ENCODE assay signal across 13 mouse cellular contexts in genomic region chr7:101481872-101482498, GRCm38 (mm10).
DNase-seq lines count a peak whose midpoint lies in the region; ATAC-seq and TF ChIP-seq lines count a peak whose summit lies in the region.
"Had no signal": no experiment of that assay in that cellular context is flagged by ENCODE, and none has a peak within 500 bp of the region (broad histone marks: within the 10 kb centered on the region; RNA-seq: fewer than 3 reads in every experiment).

No protein-coding gene starts in this region.

- H3K4me3 ChIP-seq in lung, embryonic 15.5 days: no peak overlapping the region
- no peak overlapping the region for H3K4me3 ChIP-seq in kidney, adult 2 months (ENCODE audit: insufficient read depth, low read depth, low read length)
- no peak overlapping the region for H3K4me3 ChIP-seq in neural tube, embryonic 15.5 days (replicated peaks)
- H3K4me3 ChIP-seq: heart, embryonic 10.5 days; liver, embryonic 13.5 days had no signal

- no peak overlapping the region for H3K27ac ChIP-seq in lung, embryonic 15.5 days
- 0 out of 2 replicates have a peak overlapping the region, but pooled peaks have one; percentile 30 for H3K27ac ChIP-seq in kidney, adult 2 months (ENCODE audit: insufficient read depth, low read depth, low read length)
- H3K27ac ChIP-seq in neural tube, embryonic 15.5 days (replicated peaks): no peak overlapping the region
- H3K27ac ChIP-seq: liver, embryonic 13.5 days had no signal

- H3K9me3 ChIP-seq in lung, embryonic 15.5 days: no peaks in the 10 kb centered on the region
- no peaks in the 10 kb centered on the region for H3K9me3 ChIP-seq in neural tube, embryonic 15.5 days (replicated peaks)
- H3K9me3 ChIP-seq: heart, embryonic 10.5 days; liver, embryonic 13.5 days had no signal

- H3K36me3 ChIP-seq in lung, embryonic 15.5 days: no peaks in the 10 kb centered on the region
- H3K36me3 ChIP-seq in kidney, adult 2 months (ENCODE audit: control insufficient read depth, insufficient read depth, low read length): no peaks in the 10 kb centered on the region
- no peaks in the 10 kb centered on the region for H3K36me3 ChIP-seq in neural tube, embryonic 15.5 days
- H3K36me3 ChIP-seq: heart, embryonic 10.5 days; liver, embryonic 13.5 days had no signal

- 0 out of 2 replicates have a peak, but pooled peaks have one; percentile 13 for ATAC-seq in lung, embryonic 15.5 days (ENCODE audit: borderline replicate concordance, extremely low read depth, low FRiP score, low TSS enrichment)
- ATAC-seq in neural tube, embryonic 15.5 days (ENCODE audit: low FRiP score): peak; percentile 58; the same call in 1 of the 2 replicates
- ATAC-seq: Patski had no signal

- TF ChIP-seq POLR2A in kidney, adult 2 months (IDR thresholded peaks at IDR 0.05; ENCODE audit: low read depth, low read length): no peak

- TF ChIP-seq CTCF in kidney, adult 2 months (conservative IDR thresholded peaks at IDR 0.05; ENCODE audit: insufficient read depth, insufficient read length, low read depth, low read length): no peak

- H3K4me2 ChIP-seq in lung, embryonic 15.5 days: no peak overlapping the region
- no peak overlapping the region for H3K4me2 ChIP-seq in neural tube, embryonic 15.5 days
- H3K4me2 ChIP-seq: liver, embryonic 13.5 days had no signal

- H3K27me3 ChIP-seq in lung, embryonic 15.5 days: no peaks in the 10 kb centered on the region
- H3K27me3 ChIP-seq in kidney, adult 2 months (replicated peaks; ENCODE audit: control insufficient read depth, insufficient read depth, low read length): no peaks in the 10 kb centered on the region
- H3K27me3 ChIP-seq in neural tube, embryonic 15.5 days (replicated peaks): no peaks in the 10 kb centered on the region
- H3K27me3 ChIP-seq: liver, embryonic 13.5 days; Patski had no signal

- H3K9ac ChIP-seq in lung, embryonic 15.5 days: no peak overlapping the region
- no peak overlapping the region for H3K9ac ChIP-seq in neural tube, embryonic 15.5 days (replicated peaks)
- H3K9ac ChIP-seq: liver, embryonic 13.5 days had no signal

- peaks cover 10% of the 10 kb centered on the region; the same call in 1 of the 2 replicates for H3K4me1 ChIP-seq in lung, embryonic 15.5 days
- H3K4me1 ChIP-seq in kidney, adult 2 months (ENCODE audit: control insufficient read depth, insufficient read depth, low read length): no peaks in the 10 kb centered on the region
- peaks cover 26% of the 10 kb centered on the region for H3K4me1 ChIP-seq in neural tube, embryonic 15.5 days
- H3K4me1 ChIP-seq: liver, embryonic 13.5 days had no signal

- WGBS in lung, embryonic 15.5 days: 36% methylated on average over 8 of the region's 8 CpGs
- WGBS in kidney, adult 2 months: 23% methylated on average over 8 of the region's 8 CpGs
- WGBS in neural tube, embryonic 15.5 days: 36% methylated on average over 8 of the region's 8 CpGs

- peak; percentile 76 to 90 for DNase-seq in adrenal gland, adult (ENCODE audit: inconsistent age in 2 of 2, low spot score in 1 of 2)
- DNase-seq in adrenal gland, adult 18-20 months (ENCODE audit: low spot score in 2 of 2): no peak
- no peak for DNase-seq in lung, postnatal 36 days
- DNase-seq in kidney, adult 2 months: peak; percentile 76
- DNase-seq in gastrocnemius, adult 8-10 months (ENCODE audit: low spot score in 2 of 2): no peak
- DNase-seq in natural killer cell, adult 2 months (ENCODE audit: low spot score in 2 of 2): no peak
- DNase-seq: cerebellum, adult 9-10 months; gastrocnemius, postnatal 10 days; liver, embryonic 13.5 days had no signal

Comparison
In these comparisons a context has a peak if more than half of its experiments do, and no peak if none do; other contexts are left out.
1. DNase-seq: peak in adrenal gland, adult (2 of 2) and kidney, adult 2 months (single experiment); none in adrenal gland, adult 18-20 months (0 of 2), lung, postnatal 36 days (single experiment), gastrocnemius, adult 8-10 months (0 of 2) and natural killer cell, adult 2 months (0 of 2).